Mouse (Mus musculus) heart, embryonic 11.5 days (tissue): ENCODE data around the gene Fcgrt. TPM values are rescaled to one million over a fixed set of nuclear protein-coding genes. Genes with fewer than 3 reads are reported as not detected.
"Not testable (repeated sequence)": the region's sequence is repeated elsewhere in the genome, so short reads cannot be mapped to it uniquely, and the experiment has no call there.

Experiments used
- ATAC-seq: fragments of 200-750 bp; cut with Nextera tagmentation; replicated peaks from 2 replicates; pipeline ENCODE4 v1.8.0; 2017; ENCODE audit warnings: moderate library complexity; ENCODE audit not compliant: insufficient number of reproducible peaks, low FRiP score, low TSS enrichment
- H3K27ac ChIP-seq: fragments of 300-500 bp; sonication (generic); 2 replicates; pipeline ENCODE4 v1.5.1; 2014; ENCODE audit warnings: mild to moderate bottlenecking, low read depth, low read length
- H3K27me3 ChIP-seq: fragments of 300-500 bp; sonication (generic); 2 replicates; pipeline ENCODE4 v1.6.1; 2014; ENCODE audit warnings: mild to moderate bottlenecking, low read length, mixed read lengths; ENCODE audit not compliant: control insufficient read depth, insufficient read depth
- H3K36me3 ChIP-seq: fragments of 300-500 bp; sonication (generic); 2 replicates; pipeline ENCODE4 v1.6.1; 2014; ENCODE audit warnings: mild to moderate bottlenecking, low read length, moderate library complexity, mixed read lengths; ENCODE audit not compliant: control insufficient read depth, insufficient read depth
- H3K4me1 ChIP-seq: fragments of 300-500 bp; sonication (generic); 2 replicates; pipeline ENCODE4 v1.6.1; 2014; ENCODE audit warnings: low read length; ENCODE audit not compliant: control insufficient read depth, insufficient read depth
- H3K4me2 ChIP-seq: fragments of 300-500 bp; sonication (generic); 2 replicates; pipeline ENCODE4 v1.6.1; 2014; ENCODE audit warnings: mild to moderate bottlenecking, moderate library complexity
- H3K4me3 ChIP-seq: fragments of 300-500 bp; sonication (generic); 2 replicates; pipeline ENCODE4 v1.5.1; 2014; ENCODE audit warnings: low read depth, low read length
- H3K9ac ChIP-seq: fragments of 300-500 bp; sonication (generic); 2 replicates; pipeline ENCODE4 v1.6.1; 2014; ENCODE audit warnings: mild to moderate bottlenecking, low read depth, low read length, moderate library complexity
- H3K9me3 ChIP-seq: fragments of 300-500 bp; sonication (generic); replicated peaks from 2 replicates; pipeline ENCODE4 v1.6.1; 2016; ENCODE audit warnings: low read length; ENCODE audit not compliant: control insufficient read depth
- WGBS: fragments of 180-500 bp; shearing (Covaris S2); extraction: QIAGEN DNeasy Blood & Tissue Kit; methylation state at CpG from one replicate; pipeline ENCODE4 v1.1.7; 2014; ENCODE audit not compliant: insufficient replicate concordance; 5-methylcytosine and 5-hydroxymethylcytosine counted together
- polyA plus RNA-seq: library from polyadenylated mRNA; unstranded; fragments of >200 nt; fragmentation: Nextera tagmentation; extraction: Ambion mirVana; gene quantifications from 2 replicates; pipeline ENCODE4 v1.2.1, GENCODE M21; 2014

Fcgrt gene
- polyA plus RNA-seq, 1 experiment from 2014 or later = 15.1 TPM

GRCm38 (mm10) chr7:45098541-45099240 is 5.0 kb downstream of the Fcgrt start:
- Histone ChIP-seq H3K9me3 (no peaks in the 10 kb centered on the region), H3K27me3 (no peaks in the 10 kb centered on the region), H3K4me3 (no peak overlapping the region), H3K27ac (no peak overlapping the region), H3K36me3 (no peaks in the 10 kb centered on the region), H3K9ac (no peak overlapping the region), H3K4me2 (no peak overlapping the region), H3K4me1 (peaks cover 3% of the 10 kb centered on the region; the same call in 1 of the 2 replicates)
- no peak for ATAC-seq
- WGBS = 86% methylated on average over 8 of the region's 8 CpGs

GRCm38 (mm10) chr7:45097479-45097878 is 6.2 kb downstream of the Fcgrt start:
- Histone ChIP-seq H3K4me3 (no peak overlapping the region), H3K4me1 (peaks cover 5% of the 10 kb centered on the region; the same call in 1 of the 2 replicates), H3K36me3 (no peaks in the 10 kb centered on the region), H3K4me2 (no peak overlapping the region), H3K9me3 (no peaks in the 10 kb centered on the region), H3K27ac (no peak overlapping the region), H3K9ac (no peak overlapping the region), H3K27me3 (no peaks in the 10 kb centered on the region)
- ATAC-seq = no peak
- 47% methylated on average over 6 of the region's 6 CpGs for WGBS

GRCm38 (mm10) chr7:45095965-45096364 is 7.7 kb downstream of the Fcgrt start:
- not testable (repeated sequence) for H3K4me3 ChIP-seq, H3K27me3 ChIP-seq, H3K36me3 ChIP-seq, H3K4me1 ChIP-seq, H3K9ac ChIP-seq, H3K9me3 ChIP-seq, ATAC-seq, H3K27ac ChIP-seq, H3K4me2 ChIP-seq
- WGBS = 89% methylated on average over 14 of the region's 14 CpGs

- Histone ChIP-seq H3K4me1 (peaks cover 11% of the 10 kb centered on the region; the same call in 1 of the 2 replicates), H3K9ac (no peak overlapping the region), H3K4me3 (no peak overlapping the region), H3K36me3 (no peaks in the 10 kb centered on the region), H3K4me2 (no peak overlapping the region), H3K9me3 (no peaks in the 10 kb centered on the region), H3K27ac (no peak overlapping the region), H3K27me3 (no peaks in the 10 kb centered on the region)
- 70% methylated on average over 6 of the region's 6 CpGs for WGBS
- no peak for ATAC-seq
Measured at GRCm38 (mm10) chr7:45095367-45095766, 8.3 kb downstream of the Fcgrt start.

- no peak for ATAC-seq
- no peak overlapping the region for H3K27ac ChIP-seq
- no peaks in the 10 kb centered on the region for H3K27me3 ChIP-seq
Measured at GRCm38 (mm10) chr7:45094121-45094520, 9.5 kb downstream of the Fcgrt start.

GRCm38 (mm10) chr7:45093516-45093905 is 10.1 kb downstream of the Fcgrt start:
- Histone ChIP-seq H3K4me1 (peaks cover 12% of the 10 kb centered on the region; the same call in 1 of the 2 replicates), H3K36me3 (peaks cover 4% of the 10 kb centered on the region), H3K4me3 (no peak overlapping the region), H3K4me2 (no peak overlapping the region), H3K27ac (0 out of 2 replicates have a peak overlapping the region, but pooled peaks have one; percentile 35), H3K27me3 (no peaks in the 10 kb centered on the region), H3K9me3 (no peaks in the 10 kb centered on the region), H3K9ac (no peak overlapping the region)
- no peak for ATAC-seq
- WGBS = 35% methylated on average over 18 of the region's 18 CpGs

More at GRCm38 (mm10) chr7:45094121-45094520, 9.5 kb downstream of the Fcgrt start:
- Histone ChIP-seq H3K4me2 (no peak overlapping the region), H3K4me1 (peaks cover 12% of the 10 kb centered on the region; the same call in 1 of the 2 replicates), H3K4me3 (no peak overlapping the region), H3K9me3 (no peaks in the 10 kb centered on the region), H3K36me3 (no peaks in the 10 kb centered on the region; the same call in 1 of the 2 replicates), H3K9ac (no peak overlapping the region)
- WGBS = 56% methylated on average over 7 of the region's 7 CpGs

GRCm38 (mm10) chr7:45092828-45093515 is 10.7 kb downstream of the Fcgrt start:
- no peak overlapping the region for H3K9ac ChIP-seq
- peaks cover 9% of the 10 kb centered on the region for H3K36me3 ChIP-seq
- ATAC-seq = no peak

GRCm38 (mm10) chr7:45092048-45092447 is 11.6 kb downstream of the Fcgrt start, which contains the start of gene Rcn3:
Rcn3 (minus strand) TSS chr7:45092221.
- peak; percentile 91 for ATAC-seq
- H3K4me1 ChIP-seq = peaks cover 12% of the 10 kb centered on the region; the same call in 1 of the 2 replicates
- peak within 1 kb of the TSS; percentile 86 for H3K4me2 ChIP-seq
- H3K9me3 ChIP-seq = no peaks in the 10 kb centered on the region
- peaks cover 18% of the 10 kb centered on the region for H3K36me3 ChIP-seq
- peak within 1 kb of the TSS; percentile 86 for H3K9ac ChIP-seq
- peak within 1 kb of the TSS; percentile 88 for H3K27ac ChIP-seq
- H3K27me3 ChIP-seq = no peaks in the 10 kb centered on the region
- WGBS = 0% methylated on average over 16 of the region's 16 CpGs
- peak within 1 kb of the TSS; percentile 66 for H3K4me3 ChIP-seq

More at GRCm38 (mm10) chr7:45092828-45093515, 10.7 kb downstream of the Fcgrt start:
- H3K27me3 ChIP-seq = no peaks in the 10 kb centered on the region
- H3K27ac ChIP-seq = peak overlapping the region; percentile 35
- peak overlapping the region; percentile 22; the same call in 1 of the 2 replicates for H3K4me2 ChIP-seq
- H3K4me1 ChIP-seq = peaks cover 12% of the 10 kb centered on the region; the same call in 1 of the 2 replicates
- H3K4me3 ChIP-seq = no peak overlapping the region
- 62% methylated on average over 12 of the region's 12 CpGs for WGBS
- no peaks in the 10 kb centered on the region for H3K9me3 ChIP-seq
